Mouse (Mus musculus) liver, embryonic 14.5 days (tissue): ENCODE results near the gene Cacna1f. TPM values are rescaled to one million over a fixed set of nuclear protein-coding genes. Genes with fewer than 3 reads are reported as not detected.

ENCODE experiments used
- ATAC-seq: fragments of 200-750 bp; cut with Nextera tagmentation; 2 replicates; pipeline ENCODE4 v1.8.0; 2017; ENCODE audit warnings: moderate number of reproducible peaks, mild to moderate bottlenecking, moderate library complexity; ENCODE audit not compliant: insufficient read depth
- DNase-seq, 3 experiments: peaks; one replicate each; pipeline ENCODE4 v3.0.0-alpha.2; 2012 to 2013; ENCODE audit warnings: low read depth in 3 of 3, low spot score in 3 of 3
- H3K27ac ChIP-seq: fragments of 300-500 bp; sonication (generic); 2 replicates; pipeline ENCODE4 v1.5.1; 2014; ENCODE audit warnings: moderate library complexity, mild to moderate bottlenecking, control low read depth, inconsistent platforms
- H3K27me3 ChIP-seq: fragments of 300-500 bp; sonication (generic); 2 replicates; pipeline ENCODE4 v1.6.1; 2014; ENCODE audit warnings: mild to moderate bottlenecking, low read length, moderate library complexity; ENCODE audit not compliant: control insufficient read depth, insufficient read depth
- H3K36me3 ChIP-seq: fragments of 300-500 bp; sonication (generic); replicated peaks from 2 replicates; pipeline ENCODE4 v1.6.1; 2014; ENCODE audit warnings: low read depth; ENCODE audit not compliant: control insufficient read depth, insufficient read depth
- H3K4me1 ChIP-seq, 2 experiments: fragments of 200-500 bp in 1 of 2; fragments of 300-500 bp in 1 of 2; sonication (generic) in 1 of 2; replicated peaks; 2 replicates each; pipeline ENCODE4 v1.6.1; 2012 to 2014; ENCODE audit warnings: antibody characterized with exemption in 1 of 2, inconsistent platforms in 1 of 2, low read length in 1 of 2; ENCODE audit not compliant: control insufficient read depth in 2 of 2, insufficient read depth in 2 of 2
- H3K4me2 ChIP-seq: fragments of 300-500 bp; sonication (generic); 2 replicates; pipeline ENCODE4 v1.6.1; 2014; ENCODE audit warnings: low read depth, mild to moderate bottlenecking, control low read depth, moderate library complexity
- H3K4me3 ChIP-seq, 2 experiments: fragments of 200-500 bp in 1 of 2; fragments of 300-500 bp in 1 of 2; sonication (generic) in 1 of 2; 2 replicates each; pipeline ENCODE4 v1.5.1; 2012 to 2014; ENCODE audit warnings: low read depth in 2 of 2, low read length in 2 of 2, mild to moderate bottlenecking in 2 of 2, control low read depth in 1 of 2, inconsistent platforms in 1 of 2, moderate library complexity in 1 of 2; ENCODE audit not compliant: insufficient read depth in 1 of 2
- H3K9ac ChIP-seq: fragments of 300-500 bp; sonication (generic); replicated peaks from 2 replicates; pipeline ENCODE4 v1.6.1; 2014; ENCODE audit warnings: mild to moderate bottlenecking, control low read depth, moderate library complexity
- H3K9me3 ChIP-seq: fragments of 300-500 bp; sonication (generic); 2 replicates; pipeline ENCODE4 v1.6.1; 2016; ENCODE audit warnings: low read length, mixed read lengths; ENCODE audit not compliant: control insufficient read depth
- CTCF ChIP-seq: IDR thresholded peaks from 2 replicates; pipeline ENCODE4 v1.5.1; 2016; ENCODE audit warnings: antibody characterized with exemption, low read depth, control low read depth
- EP300 ChIP-seq: IDR thresholded peaks from 2 replicates; pipeline ENCODE4 v1.6.1; 2016; ENCODE audit warnings: antibody characterized with exemption, low read depth
- WGBS: fragments of 180-500 bp; shearing (Covaris S2); extraction: QIAGEN DNeasy Blood & Tissue Kit; methylation state at CpG from one replicate; pipeline ENCODE4 v1.1.7; 2014; ENCODE audit not compliant: insufficient replicate concordance; 5-methylcytosine and 5-hydroxymethylcytosine counted together
- polyA plus RNA-seq, 2 experiments: library from polyadenylated mRNA; depleted of rRNA in 1 of 2; stranded (reverse) in 1 of 2; unstranded in 1 of 2; fragments of >200 nt; fragmentation: Nextera tagmentation in 1 of 2; extraction: Ambion mirVana in 1 of 2; gene quantifications; 2 replicates each; pipeline versions ENCODE4 v1.2.1 to v1.2.3; 2012 to 2014

The Cacna1f gene
- polyA plus RNA-seq, 2 experiments: 0.04 to 0.11 TPM

- Histone ChIP-seq H3K36me3 (no peaks in the 10 kb centered on the region), H3K27ac (no peak overlapping the region), H3K4me1 (no peaks in the 10 kb centered on the region; a peak in 1 of 4 replicates), H3K9me3 (no peaks in the 10 kb centered on the region), H3K4me2 (peak overlapping the region; percentile 58), H3K4me3 (no peak overlapping the region; a peak in 1 of 4 replicates), H3K27me3 (no peaks in the 10 kb centered on the region; the same call in 1 of the 2 replicates), H3K9ac (no peak overlapping the region)
- DNase-seq: no peak
- no peak for TF ChIP-seq EP300
- no peak for TF ChIP-seq CTCF
- WGBS: 21% methylated on average over 15 of the region's 15 CpGs
- ATAC-seq: 0 out of 2 replicates have a peak, but pooled peaks have one; percentile 11
Measured at GRCm38 (mm10) chrX:7658031-7658784, 51.3 kb downstream of the Cacna1f start.

- DNase-seq: no peak
- no peaks in the 10 kb centered on the region for H3K9me3 ChIP-seq
- TF ChIP-seq EP300 (no peak), CTCF (no peak)
- no peaks in the 10 kb centered on the region; the same call in 1 of the 2 replicates for H3K27me3 ChIP-seq
- H3K27ac ChIP-seq: no peak overlapping the region
- WGBS: 58% methylated on average over 11 of the region's 11 CpGs
- no peaks in the 10 kb centered on the region for H3K36me3 ChIP-seq
- H3K4me1 ChIP-seq: no peaks in the 10 kb centered on the region; a peak in 1 of 4 replicates
- H3K4me3 ChIP-seq: no peak overlapping the region
- peak overlapping the region; percentile 58; the same call in 1 of the 2 replicates for H3K4me2 ChIP-seq
- no peak overlapping the region for H3K9ac ChIP-seq
- ATAC-seq: 0 out of 2 replicates have a peak, but pooled peaks have one; percentile 13
Measured at GRCm38 (mm10) chrX:7658785-7659589, 52.1 kb downstream of the Cacna1f start.

- ATAC-seq (no peak), DNase-seq (no peak)
- H3K4me3 ChIP-seq: no peak overlapping the region
- H3K9me3 ChIP-seq: no peaks in the 10 kb centered on the region
- no peak overlapping the region for H3K4me2 ChIP-seq
- WGBS: 63% methylated on average over 4 of the region's 4 CpGs
- H3K27ac ChIP-seq: no peak overlapping the region
- no peak overlapping the region for H3K9ac ChIP-seq
- H3K4me1 ChIP-seq: no peaks in the 10 kb centered on the region; a peak in 1 of 4 replicates
- H3K36me3 ChIP-seq: no peaks in the 10 kb centered on the region
- TF ChIP-seq EP300 (no peak), CTCF (no peak)
- H3K27me3 ChIP-seq: no peaks in the 10 kb centered on the region; the same call in 1 of the 2 replicates
Measured at GRCm38 (mm10) chrX:7661086-7661485, 54.2 kb downstream of the Cacna1f start.

GRCm38 (mm10) chrX:7662936-7663335 is 56.1 kb downstream of the Cacna1f start:
- no peak overlapping the region for H3K9ac ChIP-seq
- H3K36me3 ChIP-seq: no peaks in the 10 kb centered on the region
- WGBS: 46% methylated on average over 3 of the region's 3 CpGs
- H3K4me2 ChIP-seq: no peak overlapping the region
- no peaks in the 10 kb centered on the region for H3K9me3 ChIP-seq
- no peak overlapping the region for H3K4me3 ChIP-seq
- ATAC-seq (no peak), DNase-seq (no peak)
- no peak for TF ChIP-seq CTCF
- TF ChIP-seq EP300: no peak
- H3K27me3 ChIP-seq: no peaks in the 10 kb centered on the region
- no peaks in the 10 kb centered on the region for H3K4me1 ChIP-seq
- no peak overlapping the region for H3K27ac ChIP-seq

- Histone ChIP-seq H3K4me3 (no peak overlapping the region), H3K4me1 (no peaks in the 10 kb centered on the region), H3K9ac (no peak overlapping the region), H3K4me2 (no peak overlapping the region), H3K27ac (no peak overlapping the region), H3K9me3 (no peaks in the 10 kb centered on the region), H3K36me3 (no peaks in the 10 kb centered on the region), H3K27me3 (no peaks in the 10 kb centered on the region)
- TF ChIP-seq CTCF (no peak), EP300 (no peak)
- ATAC-seq: no peak
- WGBS: 75% methylated on average over 11 of the region's 11 CpGs
- no peak for DNase-seq
Measured at GRCm38 (mm10) chrX:7664791-7665190, 57.9 kb downstream of the Cacna1f start.
